Mouse (Mus musculus): ENCODE measurements at regions not wholly inside any gene's neighbourhood (a gene's known extent, or its start where the extent isn't known, plus 50 kb on each side); places are given as distances from the start of the nearest gene placed in this dataset.

- Histone ChIP-seq H3K36me3 (no peaks in the 10 kb centered on the region), H3K4me1 (no peaks in the 10 kb centered on the region), H3K27me3 (no peaks in the 10 kb centered on the region), H3K9ac (no peak overlapping the region), H3K9me3 (no peaks in the 10 kb centered on the region), H3K4me2 (replicated peaks) (no peak overlapping the region), H3K27ac (no peak overlapping the region), H3K4me3 (no peak overlapping the region)
- no peak for ATAC-seq (ENCODE audit: low FRiP score, low read depth)
Observed at GRCm38 (mm10) chr10:51312814-51313213, 167.6 kb upstream of the Gm49339 start.

DNA sequence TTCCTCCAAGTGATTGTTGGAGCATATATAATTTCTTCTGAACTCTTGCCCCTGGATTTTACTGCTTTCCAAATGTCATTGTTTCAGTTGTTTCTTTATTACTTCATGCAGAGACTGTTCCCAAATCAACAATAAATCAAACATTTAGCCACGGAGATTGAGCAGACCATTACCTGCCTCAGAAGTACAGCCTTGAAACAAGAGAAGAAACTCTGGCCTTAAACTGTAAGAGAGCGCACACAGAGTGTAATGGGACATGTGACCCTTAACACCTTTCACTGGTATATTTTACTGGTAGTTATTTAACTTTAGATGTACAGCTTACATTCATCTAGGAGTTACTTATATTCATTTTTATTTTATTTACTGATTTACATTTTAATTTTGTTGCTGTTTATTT lies 160.2 kb upstream of the Gm49339 start:
- Histone ChIP-seq H3K27me3 (no peaks in the 10 kb centered on the region), H3K4me3 (no peak overlapping the region), H3K36me3 (no peaks in the 10 kb centered on the region), H3K4me2 (replicated peaks) (no peak overlapping the region), H3K9me3 (no peaks in the 10 kb centered on the region), H3K9ac (no peak overlapping the region), H3K27ac (no peak overlapping the region), H3K4me1 (no peaks in the 10 kb centered on the region)
- 44% methylated on average over 2 of the region's 2 CpGs for WGBS
- no peak for ATAC-seq (ENCODE audit: low FRiP score, low read depth)

GRCm38 (mm10) chr10:51328772-51329171 lies 151.6 kb upstream of the Gm49339 start:
- no peak overlapping the region for H3K4me3 ChIP-seq
- no peaks in the 10 kb centered on the region for H3K36me3 ChIP-seq
- no peak for ATAC-seq (ENCODE audit: low FRiP score, low read depth)
- no peak overlapping the region for H3K27ac ChIP-seq
- no peak overlapping the region for H3K4me2 ChIP-seq (replicated peaks)
- no peaks in the 10 kb centered on the region for H3K27me3 ChIP-seq
- no peaks in the 10 kb centered on the region for H3K9me3 ChIP-seq
- H3K9ac ChIP-seq = no peak overlapping the region
- WGBS = 77% methylated on average over 4 of the region's 4 CpGs
- no peaks in the 10 kb centered on the region for H3K4me1 ChIP-seq

DNA sequence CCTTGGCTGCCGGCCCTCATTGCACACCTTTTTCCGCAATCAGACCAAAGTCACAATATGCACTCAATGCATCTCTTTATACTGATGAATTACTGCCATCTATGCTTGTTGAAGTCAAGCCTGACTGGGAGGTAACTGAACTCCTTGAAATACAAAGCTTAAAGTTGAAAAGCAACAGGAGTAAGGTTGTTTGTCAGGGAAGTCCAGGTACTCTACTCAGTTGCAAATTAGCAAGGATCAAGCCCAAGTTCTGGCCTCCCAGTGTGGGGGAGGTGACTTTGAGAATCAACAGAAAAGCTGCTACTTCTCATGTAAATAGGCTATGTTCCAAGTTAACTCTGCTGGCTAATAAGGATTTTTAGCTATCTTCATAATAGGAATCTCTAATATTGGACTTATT lies 151.0 kb upstream of the Gm49339 start:
- H3K9me3 ChIP-seq = no peaks in the 10 kb centered on the region
- H3K4me1 ChIP-seq = no peaks in the 10 kb centered on the region
- no peak for ATAC-seq (ENCODE audit: low FRiP score, low read depth)
- no peaks in the 10 kb centered on the region for H3K27me3 ChIP-seq
- H3K36me3 ChIP-seq = no peaks in the 10 kb centered on the region
- H3K4me2 ChIP-seq (replicated peaks) = no peak overlapping the region
- no peak overlapping the region for H3K9ac ChIP-seq
- WGBS = 88% methylated on average over 2 of the region's 2 CpGs
- H3K27ac ChIP-seq = no peak overlapping the region
- no peak overlapping the region for H3K4me3 ChIP-seq

All from limb, embryonic 13.5 days (tissue).